Mouse (Mus musculus): ENCODE results near the gene Tbxas1.

DNA sequence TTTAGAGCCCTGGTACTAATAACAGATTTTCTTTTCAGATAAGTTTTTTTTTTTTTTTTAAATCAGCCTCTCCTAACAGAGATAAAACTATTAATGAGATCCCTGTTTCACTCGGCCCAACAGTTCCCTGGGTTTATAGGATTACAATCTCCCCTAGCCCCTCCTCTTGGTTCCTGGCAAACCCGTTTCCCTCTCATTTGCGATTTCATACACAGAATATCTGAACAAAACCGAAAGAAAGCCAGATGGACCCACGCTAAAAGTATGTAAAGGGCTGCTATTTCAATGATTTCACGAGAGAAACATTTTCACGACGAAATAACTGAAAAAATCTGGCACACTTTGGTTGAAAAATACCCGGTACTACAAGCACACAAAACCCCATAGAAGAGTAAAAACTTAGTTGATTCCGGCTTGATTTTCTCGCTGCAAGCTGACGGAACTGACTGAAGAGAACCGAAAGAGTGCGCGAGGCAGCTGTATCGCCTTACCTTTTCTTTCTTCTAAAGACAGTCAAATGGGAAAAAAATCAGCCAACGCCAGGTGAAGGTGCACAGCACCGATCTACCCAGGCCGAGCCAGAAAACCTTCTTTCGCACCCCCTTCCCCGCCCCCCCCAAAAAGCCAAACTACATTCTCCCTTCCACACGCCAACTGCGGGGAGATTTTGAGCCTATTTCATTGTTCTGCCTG lies 493 bp upstream of the Tbxas1 start:
- TF ChIP-seq CTCF (conservative IDR thresholded peaks at IDR 0.05 in 1 of 2, IDR thresholded peaks at IDR 0.05 in 1 of 2; ENCODE audit: low read depth in 2 of 2, low read length in 2 of 2) (no peak), HCFC1 (IDR thresholded peaks at IDR 0.05; ENCODE audit: low read depth, low read length) (no peak), JUND (conservative IDR thresholded peaks at IDR 0.05; ENCODE audit: low read depth, low read length) (no peak), MAX (IDR thresholded peaks at IDR 0.05; ENCODE audit: low read length) (no peak)

All from CH12.LX (cell line).